Mouse (Mus musculus) hindbrain, embryonic 10.5 days (tissue): Measurements from ENCODE around the gene Mex3d. TPM values are rescaled to one million over a fixed set of nuclear protein-coding genes. Genes with fewer than 3 reads are reported as not detected.

ENCODE experiments used
- DNase-seq: peaks from one replicate; pipeline ENCODE4 v3.0.0-alpha.2; 2017; ENCODE audit warnings: low spot score
- H3K27ac ChIP-seq: fragments of 300-500 bp; sonication (generic); 2 replicates; pipeline ENCODE4 v1.5.1; 2016; ENCODE audit warnings: mild to moderate bottlenecking, moderate library complexity
- H3K27me3 ChIP-seq: fragments of 300-500 bp; sonication (generic); 2 replicates; pipeline ENCODE4 v1.6.1; 2016; ENCODE audit warnings: mild to moderate bottlenecking; ENCODE audit not compliant: poor library complexity, insufficient read depth, severe bottlenecking
- H3K36me3 ChIP-seq: fragments of 300-500 bp; sonication (generic); 2 replicates; pipeline ENCODE4 v1.6.1; 2016; ENCODE audit warnings: mild to moderate bottlenecking, moderate library complexity
- H3K4me1 ChIP-seq: fragments of 300-500 bp; sonication (generic); replicated peaks from 2 replicates; pipeline ENCODE4 v1.6.1; 2016; ENCODE audit warnings: mild to moderate bottlenecking
- H3K4me3 ChIP-seq: fragments of 300-500 bp; sonication (generic); 2 replicates; pipeline ENCODE4 v1.5.1; 2016; ENCODE audit warnings: mild to moderate bottlenecking, moderate library complexity
- H3K9me3 ChIP-seq: fragments of 300-500 bp; sonication (generic); 2 replicates; pipeline ENCODE4 v1.6.1; 2016; ENCODE audit warnings: mild to moderate bottlenecking, moderate library complexity
- WGBS: fragments of 180-500 bp; shearing (Covaris S2); methylation state at CpG from one replicate; pipeline ENCODE4 v1.1.7; 2016; 5-methylcytosine and 5-hydroxymethylcytosine counted together
- polyA plus RNA-seq: library from polyadenylated mRNA; unstranded; fragments of >200 nt; fragmentation: Nextera tagmentation; extraction: Ambion mirVana; gene quantifications from 2 replicates; pipeline ENCODE4 v1.2.1, GENCODE M21; 2016

The Mex3d gene
- polyA plus RNA-seq, 1 experiment from 2014 or later: 8.8 TPM

- Histone ChIP-seq H3K36me3 (peaks cover 100% of the 10 kb centered on the region), H3K4me3 (no peak overlapping the region), H3K27ac (peak overlapping the region; percentile 56; the same call in 1 of the 2 replicates), H3K4me1 (peaks cover 14% of the 10 kb centered on the region), H3K27me3 (no peaks in the 10 kb centered on the region), H3K9me3 (peaks cover 14% of the 10 kb centered on the region)
- 63% methylated on average over 4 of the region's 4 CpGs for WGBS
- no peak for DNase-seq
These were observed 36.1 kb upstream of the Mex3d start for GRCm38 (mm10) chr10:80423562-80423961.

GRCm38 (mm10) chr10:80421651-80422472 lies 34.4 kb upstream of the Mex3d start:
- Histone ChIP-seq H3K4me3 (no peak overlapping the region), H3K27ac (peak overlapping the region; percentile 30; the same call in 1 of the 2 replicates), H3K36me3 (peaks cover 100% of the 10 kb centered on the region), H3K27me3 (no peaks in the 10 kb centered on the region), H3K4me1 (peaks cover 16% of the 10 kb centered on the region), H3K9me3 (peaks cover 14% of the 10 kb centered on the region)
- no peak for DNase-seq
- WGBS: 90% methylated on average over 9 of the region's 9 CpGs

DNA sequence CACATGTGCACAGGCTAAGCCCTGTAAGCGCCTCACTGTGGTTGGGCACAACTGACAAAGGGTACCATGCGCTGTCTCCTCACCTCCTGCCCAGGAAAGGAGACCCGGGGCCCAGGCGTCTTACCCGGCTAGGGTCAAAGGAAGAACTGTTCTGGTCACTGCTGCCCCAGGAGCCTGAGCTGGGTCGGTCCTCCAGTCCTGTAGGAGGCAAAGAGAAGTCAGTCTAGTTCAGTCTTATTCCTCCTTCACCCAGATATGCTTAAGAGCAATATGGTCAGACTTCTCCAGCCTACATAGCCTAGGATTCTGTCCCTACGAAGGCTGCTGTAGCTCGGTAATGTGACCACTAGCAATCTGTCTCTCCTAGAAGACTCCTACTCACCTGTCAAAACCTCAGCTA lies 33.7 kb upstream of the Mex3d start:
- DNase-seq: no peak
- WGBS: 97% methylated on average over 8 of the region's 8 CpGs
- peaks cover 12% of the 10 kb centered on the region for H3K9me3 ChIP-seq
- no peaks in the 10 kb centered on the region for H3K27me3 ChIP-seq
- peak overlapping the region; percentile 54 for H3K27ac ChIP-seq
- peaks cover 100% of the 10 kb centered on the region for H3K36me3 ChIP-seq
- H3K4me3 ChIP-seq: no peak overlapping the region
- peaks cover 16% of the 10 kb centered on the region for H3K4me1 ChIP-seq

DNA sequence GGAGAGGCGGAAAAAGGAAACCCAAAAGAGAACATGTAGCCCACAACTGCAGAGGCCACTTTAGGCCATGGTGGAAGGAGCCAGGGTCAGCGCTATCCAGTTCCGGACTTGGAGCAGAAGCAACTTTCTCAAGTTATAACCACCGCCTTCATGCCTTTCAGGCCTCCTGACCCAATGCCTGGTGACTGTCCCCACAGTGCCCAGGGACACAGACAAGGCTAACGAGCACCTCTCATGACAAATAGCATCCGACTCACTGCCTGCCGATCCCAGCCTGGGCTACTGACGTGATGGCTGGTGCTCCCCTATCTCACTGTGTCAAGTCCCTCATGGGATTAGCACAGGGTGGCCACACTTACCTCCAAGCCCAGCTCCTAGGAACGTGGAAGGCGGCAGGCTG lies 33.3 kb upstream of the Mex3d start:
- peaks cover 16% of the 10 kb centered on the region for H3K4me1 ChIP-seq
- 95% methylated on average over 10 of the region's 10 CpGs for WGBS
- H3K9me3 ChIP-seq: peaks cover 8% of the 10 kb centered on the region
- no peaks in the 10 kb centered on the region for H3K27me3 ChIP-seq
- no peak for DNase-seq
- H3K36me3 ChIP-seq: peaks cover 100% of the 10 kb centered on the region
- no peak overlapping the region for H3K4me3 ChIP-seq
- peak overlapping the region; percentile 54 for H3K27ac ChIP-seq

DNA sequence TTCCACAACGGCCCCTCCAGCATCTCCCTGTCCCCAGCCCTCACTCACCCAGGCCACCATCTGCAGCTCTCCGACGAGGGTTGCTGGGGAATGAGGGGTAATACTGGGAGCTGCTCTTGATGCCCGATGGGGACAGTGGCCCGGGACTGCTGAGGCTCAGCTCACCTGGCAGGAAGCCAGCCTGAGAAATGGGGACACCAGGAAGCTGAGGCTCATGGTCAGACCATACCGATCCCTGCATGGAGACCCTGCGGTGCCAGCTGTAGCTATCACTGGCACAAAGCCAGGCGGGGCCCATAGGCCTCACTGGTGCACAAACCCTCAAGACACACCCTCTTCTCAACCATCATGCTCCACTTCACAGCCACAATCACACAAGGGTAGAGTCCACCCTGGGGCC lies 32.0 kb upstream of the Mex3d start:
- no peak for DNase-seq
- no peaks in the 10 kb centered on the region for H3K27me3 ChIP-seq
- H3K9me3 ChIP-seq: no peaks in the 10 kb centered on the region
- H3K27ac ChIP-seq: no peak overlapping the region
- peaks cover 100% of the 10 kb centered on the region for H3K36me3 ChIP-seq
- 95% methylated on average over 8 of the region's 8 CpGs for WGBS
- peaks cover 16% of the 10 kb centered on the region for H3K4me1 ChIP-seq
- H3K4me3 ChIP-seq: no peak overlapping the region; the same call in 1 of the 2 replicates

- Histone ChIP-seq H3K4me1 (peaks cover 6% of the 10 kb centered on the region), H3K4me3 (no peak overlapping the region), H3K9me3 (no peaks in the 10 kb centered on the region), H3K27ac (no peak overlapping the region), H3K27me3 (no peaks in the 10 kb centered on the region), H3K36me3 (peaks cover 100% of the 10 kb centered on the region)
- WGBS: 91% methylated on average over 3 of the region's 3 CpGs
- no peak for DNase-seq
These were observed 30.9 kb upstream of the Mex3d start for GRCm38 (mm10) chr10:80418311-80418710.

- DNase-seq: no peak
- 93% methylated on average over 1 of the region's 1 CpGs for WGBS
- H3K27ac ChIP-seq: no peak overlapping the region
- H3K9me3 ChIP-seq: no peaks in the 10 kb centered on the region
- peaks cover 100% of the 10 kb centered on the region for H3K36me3 ChIP-seq
- no peak overlapping the region for H3K4me3 ChIP-seq
- no peaks in the 10 kb centered on the region for H3K27me3 ChIP-seq
- 0 out of 2 replicates have a peak, but pooled peaks cover 4% of the 10 kb centered on the region for H3K4me1 ChIP-seq
These were observed 30.4 kb upstream of the Mex3d start for GRCm38 (mm10) chr10:80417841-80418240.

GRCm38 (mm10) chr10:80417371-80417770 lies 29.9 kb upstream of the Mex3d start:
- Histone ChIP-seq H3K27me3 (no peaks in the 10 kb centered on the region), H3K36me3 (peaks cover 100% of the 10 kb centered on the region), H3K4me1 (0 out of 2 replicates have a peak, but pooled peaks cover 4% of the 10 kb centered on the region), H3K4me3 (no peak overlapping the region), H3K9me3 (no peaks in the 10 kb centered on the region), H3K27ac (no peak overlapping the region)
- DNase-seq: no peak
- WGBS: 93% methylated on average over 10 of the region's 10 CpGs

GRCm38 (mm10) chr10:80415566-80415965 lies 28.1 kb upstream of the Mex3d start:
- WGBS: 91% methylated on average over 7 of the region's 7 CpGs
- H3K4me3 ChIP-seq: no peak overlapping the region
- peaks cover 100% of the 10 kb centered on the region for H3K36me3 ChIP-seq
- no peak overlapping the region for H3K27ac ChIP-seq
- H3K4me1 ChIP-seq: 0 out of 2 replicates have a peak, but pooled peaks cover 4% of the 10 kb centered on the region
- H3K9me3 ChIP-seq: no peaks in the 10 kb centered on the region
- DNase-seq: no peak
- H3K27me3 ChIP-seq: no peaks in the 10 kb centered on the region

DNA sequence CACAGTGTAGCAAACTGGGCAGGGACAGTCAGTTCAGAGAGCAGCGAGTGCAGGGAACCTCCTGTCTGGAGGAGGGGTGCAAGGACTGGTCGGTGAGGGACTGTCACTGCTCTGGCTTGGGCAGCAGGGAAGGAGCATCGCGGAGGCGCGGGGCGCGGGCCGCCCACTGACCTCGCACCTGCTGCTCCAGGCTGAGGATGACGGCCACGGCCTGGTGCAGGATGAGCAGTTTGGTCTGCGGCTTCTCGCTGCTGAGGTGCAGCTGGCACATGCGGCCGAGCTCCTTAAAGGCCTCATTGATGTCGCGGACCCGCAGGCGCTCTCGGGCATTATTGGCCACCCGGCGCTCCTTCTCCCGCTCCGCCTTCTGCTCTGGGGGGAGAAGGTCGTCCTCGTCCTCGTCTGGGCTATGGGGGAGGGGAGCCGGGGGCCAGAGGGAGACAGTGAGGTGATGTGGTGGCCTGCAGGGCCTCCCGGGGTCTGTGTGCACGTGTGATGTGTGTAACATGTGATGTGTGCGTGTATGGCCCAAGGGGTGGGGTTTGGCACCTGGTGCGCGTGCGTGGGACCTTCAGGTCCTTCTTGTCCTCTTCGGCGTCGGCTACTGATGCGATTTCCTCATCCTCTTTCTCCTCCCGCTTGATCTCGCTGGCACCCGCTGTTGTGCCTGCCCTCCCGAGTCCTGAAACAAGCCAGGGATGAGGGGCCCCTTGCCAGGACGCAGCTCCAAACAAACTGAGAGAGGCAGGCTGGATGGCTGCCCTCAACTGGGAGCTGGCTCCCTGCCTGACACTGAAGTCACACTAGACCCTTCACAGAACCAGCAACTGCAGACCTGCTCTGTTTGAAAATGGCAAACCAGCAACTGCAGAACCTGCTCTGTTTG lies 25.4 kb upstream of the Mex3d start:
- Histone ChIP-seq H3K27me3 (no peaks in the 10 kb centered on the region), H3K4me1 (peaks cover 14% of the 10 kb centered on the region), H3K36me3 (peaks cover 92% of the 10 kb centered on the region), H3K27ac (no peak overlapping the region; the same call in 1 of the 2 replicates), H3K9me3 (no peaks in the 10 kb centered on the region), H3K4me3 (peak overlapping the region; percentile 11)
- 91% methylated on average over 44 of the region's 44 CpGs for WGBS
- no peak for DNase-seq

- Histone ChIP-seq H3K36me3 (peaks cover 62% of the 10 kb centered on the region), H3K27ac (0 out of 2 replicates have a peak overlapping the region, but pooled peaks have one; percentile 85), H3K9me3 (peaks cover 6% of the 10 kb centered on the region; the same call in 1 of the 2 replicates), H3K4me1 (peaks cover 47% of the 10 kb centered on the region), H3K4me3 (peak overlapping the region; percentile 94; the same call in 1 of the 2 replicates), H3K27me3 (no peaks in the 10 kb centered on the region)
- DNase-seq: no peak
- WGBS: 56% methylated on average over 4 of the region's 4 CpGs
These were observed 20.5 kb upstream of the Mex3d start for GRCm38 (mm10) chr10:80407924-80408323.

GRCm38 (mm10) chr10:80406684-80407501 lies 19.4 kb upstream of the Mex3d start, which contains the start of gene Uqcr11:
Gene Uqcr11, minus strand, starts transcription at chr10:80406830.
- peaks cover 47% of the 10 kb centered on the region for H3K4me1 ChIP-seq
- peak; percentile 93 for DNase-seq
- H3K36me3 ChIP-seq: peaks cover 62% of the 10 kb centered on the region

More at GRCm38 (mm10) chr10:80406684-80407501, 19.4 kb upstream of the Mex3d start, which contains the start of gene Uqcr11:
- Histone ChIP-seq H3K9me3 (peaks cover 6% of the 10 kb centered on the region; the same call in 1 of the 2 replicates), H3K4me3 (peak within 1 kb of the TSS; percentile 94), H3K27ac (peak within 1 kb of the TSS; percentile 85), H3K27me3 (no peaks in the 10 kb centered on the region)
- 2% methylated on average over 27 of the region's 27 CpGs for WGBS
